Mouse (Mus musculus) CH12.LX (cell line): ENCODE measurements around the gene Tlr2. TPM values are rescaled to one million over a fixed set of nuclear protein-coding genes. Genes with fewer than 3 reads are reported as not detected.
"Not testable (repeated sequence)": the region's sequence is repeated elsewhere in the genome, so short reads cannot be mapped to it uniquely, and the experiment has no call there.

Source experiments
- DNase-seq: peaks from one replicate; pipeline ENCODE4 v3.0.0-alpha.2; 2013; ENCODE audit errors: extremely low read depth
- H3K27ac ChIP-seq: 2 replicates; pipeline ENCODE4 v1.5.1; 2012; ENCODE audit warnings: low read depth, mild to moderate bottlenecking, control low read depth, moderate library complexity; ENCODE audit not compliant: insufficient read depth
- H3K27me3 ChIP-seq: replicated peaks from 2 replicates; pipeline ENCODE3; 2012; ENCODE audit warnings: inconsistent platforms
- H3K36me3 ChIP-seq, 2 experiments: replicated peaks in 1 of 2; 2 replicates each; pipeline versions ENCODE3 to v1.6.1; 2012; ENCODE audit warnings: inconsistent platforms in 1 of 2, low read length in 1 of 2, mild to moderate bottlenecking in 1 of 2, mixed read lengths in 1 of 2, moderate library complexity in 1 of 2; ENCODE audit not compliant: control insufficient read depth in 1 of 2, insufficient read depth in 1 of 2
- H3K4me1 ChIP-seq, 2 experiments: 2 replicates each; pipeline ENCODE4 v1.6.1; 2012; ENCODE audit warnings: inconsistent platforms in 1 of 2, moderate library complexity in 1 of 2; ENCODE audit not compliant: insufficient read depth in 2 of 2, control insufficient read depth in 1 of 2
- H3K4me2 ChIP-seq: 2 replicates; pipeline ENCODE4 v1.6.1; 2012; ENCODE audit warnings: low read depth, mild to moderate bottlenecking, control low read depth; ENCODE audit not compliant: poor library complexity, insufficient read depth, severe bottlenecking
- H3K4me3 ChIP-seq, 3 experiments: fragments of 150-350 bp in 1 of 3; sonication (generic) in 1 of 3; replicated peaks in 1 of 3; 2 replicates each; pipeline versions ENCODE3 to v1.5.1; 2011 to 2012; ENCODE audit warnings: low read depth in 2 of 3, low read length in 2 of 3, mild to moderate bottlenecking in 2 of 3, moderate library complexity in 2 of 3, control low read depth in 1 of 3, improper control_type of control experiment in 1 of 3, inconsistent platforms in 1 of 3, mixed read lengths in 1 of 3; ENCODE audit not compliant: poor library complexity in 1 of 3
- H3K79me2 ChIP-seq: replicated peaks from 2 replicates; pipeline ENCODE4 v1.6.1; 2012; ENCODE audit warnings: mild to moderate bottlenecking, moderate library complexity; ENCODE audit not compliant: control insufficient read depth, poor library complexity, insufficient read depth, severe bottlenecking; ENCODE audit errors: extremely low read depth
- H3K9ac ChIP-seq: 2 replicates; pipeline ENCODE4 v1.6.1; 2012; ENCODE audit warnings: low read depth, mild to moderate bottlenecking, control low read depth, moderate library complexity; ENCODE audit not compliant: insufficient read depth
- H3K9me3 ChIP-seq: replicated peaks from 2 replicates; pipeline ENCODE3; 2012; ENCODE audit warnings: low read length, inconsistent platforms, mixed read lengths
- SMC3 ChIP-seq: IDR thresholded peaks from 2 replicates; pipeline ENCODE4 v1.6.1; 2011; ENCODE audit warnings: low read depth, low read length, improper control_type of control experiment
- dilution Hi-C: fragments of 300-500 bp; cut with MboI; formaldehyde crosslinking; loops from 2 replicates; pipeline ENCODE4 v1.14.3; 2020; ENCODE audit warnings: low sequenced_read_pairs; ENCODE audit not compliant: extremely low pct_unique_long_range_greater_than_20kb, extremely low pct_ligation_motif_present
- in situ Hi-C: fragments of 300-500 bp; cut with MboI; formaldehyde crosslinking; loops from 3 replicates; pipeline ENCODE4 v1.14.3; 2019; ENCODE audit warnings: low sequenced_read_pairs, low pct_ligation_motif_present, low pct_unique_long_range_greater_than_20kb, mixed read lengths
- polyA plus RNA-seq: library from polyadenylated mRNA; unstranded; fragments of >175 nt; gene quantifications from 2 replicates; pipeline ENCODE4 v1.2.1, GENCODE M21; 2012; ENCODE audit warnings: low read depth; ENCODE audit not compliant: insufficient read length
- total RNA-seq, 2 experiments: library from RNA; depleted of rRNA; stranded (reverse); fragments of 300-350 nt in 1 of 2; fragments of >200 nt in 1 of 2; gene quantifications; 2 replicates each; pipeline ENCODE4 v1.2.3; 2012 to 2014

Gene Tlr2
- total and polyA plus RNA-seq, 3 experiments, result 8.8 to 19.9 (median 19.6) TPM

GRCm38 (mm10) chr3:83876299-83876698 is 34.7 kb upstream of the Tlr2 start:
- Histone ChIP-seq H3K4me3 (no peak overlapping the region), H3K36me3 (no peaks in the 10 kb centered on the region), H3K9me3 (no peaks in the 10 kb centered on the region), H3K9ac (no peak overlapping the region), H3K4me1 (no peaks in the 10 kb centered on the region), H3K27me3 (no peaks in the 10 kb centered on the region), H3K79me2 (no peaks in the 10 kb centered on the region), H3K27ac (no peak overlapping the region), H3K4me2 (no peak overlapping the region)
- no peak for TF ChIP-seq SMC3
- in situ Hi-C loops (no loop called here), dilution Hi-C loops (no loop called here)
- DNase-seq, result no peak

GRCm38 (mm10) chr3:83875078-83875477 is 33.5 kb upstream of the Tlr2 start:
- H3K4me3 ChIP-seq, H3K27me3 ChIP-seq, H3K9ac ChIP-seq, H3K79me2 ChIP-seq, DNase-seq, H3K9me3 ChIP-seq, H3K4me1 ChIP-seq, H3K27ac ChIP-seq, H3K4me2 ChIP-seq, dilution Hi-C loops, in situ Hi-C loops, H3K36me3 ChIP-seq: not testable (repeated sequence)

GRCm38 (mm10) chr3:83872853-83873252 is 31.3 kb upstream of the Tlr2 start:
- H3K27ac ChIP-seq, H3K36me3 ChIP-seq, H3K27me3 ChIP-seq, in situ Hi-C loops, dilution Hi-C loops, H3K9me3 ChIP-seq, H3K4me2 ChIP-seq, H3K4me3 ChIP-seq, H3K9ac ChIP-seq, H3K4me1 ChIP-seq, H3K79me2 ChIP-seq, DNase-seq: not testable (repeated sequence)

GRCm38 (mm10) chr3:83871962-83872361 is 30.4 kb upstream of the Tlr2 start:
- dilution Hi-C loops, H3K9me3 ChIP-seq, H3K4me2 ChIP-seq, H3K27me3 ChIP-seq, H3K36me3 ChIP-seq, H3K4me3 ChIP-seq, H3K9ac ChIP-seq, DNase-seq, H3K79me2 ChIP-seq, H3K27ac ChIP-seq, in situ Hi-C loops: not testable (repeated sequence)
- peaks cover 0 to 18% of the 10 kb centered on the region in 2 experiments; a peak in 2 of 4 replicates for H3K4me1 ChIP-seq

- H3K4me3 ChIP-seq, H3K9me3 ChIP-seq, H3K4me2 ChIP-seq, H3K79me2 ChIP-seq, H3K36me3 ChIP-seq, dilution Hi-C loops, H3K27ac ChIP-seq, DNase-seq, in situ Hi-C loops, H3K27me3 ChIP-seq, H3K9ac ChIP-seq: not testable (repeated sequence)
- peaks cover 0 to 21% of the 10 kb centered on the region in 2 experiments; a peak in 2 of 4 replicates for H3K4me1 ChIP-seq
Observed at GRCm38 (mm10) chr3:83871559-83871958, 30.0 kb upstream of the Tlr2 start.
